Mouse (Mus musculus): ENCODE data around the gene Them5.

DNA sequence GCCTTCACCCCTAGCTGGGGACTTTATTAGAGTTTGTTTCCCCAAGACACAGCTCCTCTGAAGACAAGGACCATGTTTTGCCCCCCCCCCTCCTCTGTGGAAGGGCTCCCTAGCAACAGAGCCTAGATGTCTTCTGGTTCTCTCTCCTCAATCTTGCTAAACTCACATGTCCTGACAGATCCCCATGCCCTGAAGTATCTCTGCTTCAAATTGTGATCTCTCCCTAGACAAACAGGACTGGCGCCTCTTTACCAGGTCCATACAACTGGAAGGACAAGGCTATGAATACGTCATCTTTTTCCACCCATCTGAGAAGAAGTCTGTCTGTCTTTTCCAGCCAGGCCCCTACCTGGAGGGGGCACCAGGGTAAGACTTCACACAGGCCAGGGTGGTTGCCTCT is 2.3 kb downstream of the Them5 start:
- TF ChIP-seq CTCF (IDR thresholded peaks at IDR 0.05; ENCODE audit: extremely low read depth, insufficient read depth, insufficient read length, insufficient replicate concordance) (no peak), POLR2A (IDR thresholded peaks at IDR 0.05; ENCODE audit: low read depth, low read length) (no peak)

Measured in spleen, adult 2 months (tissue).